Mouse (Mus musculus) lung, adult 2 months (tissue): ENCODE measurements around the gene Usp32.
A peak's percentile ranks its signal among the peaks of the same experiment; 100 is the strongest.

ENCODE experiments used
- CTCF ChIP-seq: fragments of 200-500 bp; IDR thresholded peaks from 2 replicates; pipeline ENCODE4 v1.5.1; 2011; ENCODE audit warnings: mild to moderate bottlenecking, low read length, control low read depth; ENCODE audit not compliant: insufficient read depth
- POLR2A ChIP-seq: fragments of 200-500 bp; IDR thresholded peaks from 2 replicates; pipeline ENCODE4 v1.6.1; 2011; ENCODE audit warnings: low read depth, mild to moderate bottlenecking, control low read depth, low read length, borderline replicate concordance; ENCODE audit errors: extremely low read depth

GRCm38 (mm10) chr11:84959701-84960181 is 180.2 kb downstream of the Usp32 start:
- TF ChIP-seq CTCF (no peak), POLR2A (peak; percentile 24; the same call in 1 of the 2 replicates)
